Mouse (Mus musculus) megakaryocyte, embryonic 14.5 days (primary cell): Measurements from ENCODE around the gene Bcat1. TPM values are rescaled to one million over a fixed set of nuclear protein-coding genes. Genes with fewer than 3 reads are reported as not detected.
"Not testable (repeated sequence)": the region's sequence is repeated elsewhere in the genome, so short reads cannot be mapped to it uniquely, and the experiment has no call there.

ENCODE experiments used
- H3K27me3 ChIP-seq: replicated peaks from 2 replicates; pipeline ENCODE3; 2012; ENCODE audit warnings: inconsistent platforms
- H3K36me3 ChIP-seq: replicated peaks from 2 replicates; pipeline ENCODE3; 2012; ENCODE audit warnings: low read length, inconsistent platforms, mixed read lengths
- H3K4me1 ChIP-seq: 2 replicates; pipeline ENCODE4 v1.6.1; 2012; ENCODE audit warnings: inconsistent platforms
- H3K4me3 ChIP-seq: replicated peaks from 2 replicates; pipeline ENCODE3; 2012; ENCODE audit warnings: moderate library complexity, mild to moderate bottlenecking, inconsistent platforms
- H3K9me3 ChIP-seq: 2 replicates; pipeline ENCODE4 v1.6.1; 2012; ENCODE audit warnings: inconsistent platforms
- FLI1 ChIP-seq: IDR thresholded peaks from 2 replicates; pipeline ENCODE4 v1.6.1; 2012; ENCODE audit warnings: low read length, inconsistent platforms, mixed read lengths
- GATA1 ChIP-seq: IDR thresholded peaks from 3 replicates; pipeline ENCODE4 v1.6.1; 2012; ENCODE audit warnings: mixed read lengths, low read length, inconsistent platforms, borderline replicate concordance
- polyA plus RNA-seq: library from polyadenylated mRNA; stranded (reverse); fragments of >175 nt; gene quantifications from 2 replicates; pipeline ENCODE4 v1.2.3, GENCODE M21; 2012; ENCODE audit warnings: low replicate concordance; ENCODE audit not compliant: insufficient read depth

The Bcat1 gene
- polyA plus RNA-seq, 1 experiment = 0.81 TPM

DNA sequence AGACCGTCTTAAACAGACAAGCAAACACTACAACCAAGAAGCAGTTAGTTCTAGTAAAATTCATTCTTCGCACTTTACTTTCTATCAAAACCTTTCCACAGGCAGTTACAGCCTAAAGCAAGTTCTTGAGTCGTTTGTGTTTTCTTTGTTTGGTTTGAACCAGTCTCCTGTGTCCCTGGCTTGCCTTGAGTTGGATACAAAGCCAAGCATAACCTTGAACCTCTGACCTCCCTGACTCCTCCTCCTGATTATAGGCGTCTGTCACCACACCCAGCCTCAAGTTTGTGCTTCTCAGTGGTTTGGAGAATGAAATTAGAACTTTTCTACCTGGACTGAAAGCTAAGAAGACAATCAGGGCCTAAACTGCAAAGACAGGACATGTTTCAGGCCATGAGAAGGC is 18.4 kb upstream of the Bcat1 start:
- H3K27me3 ChIP-seq = peaks cover 12% of the 10 kb centered on the region
- peaks cover 35% of the 10 kb centered on the region for H3K4me1 ChIP-seq
- H3K36me3 ChIP-seq = no peaks in the 10 kb centered on the region
- H3K4me3 ChIP-seq = no peak overlapping the region
- TF ChIP-seq GATA1 (no peak), FLI1 (no peak)
- H3K9me3 ChIP-seq = peaks cover 13% of the 10 kb centered on the region

DNA sequence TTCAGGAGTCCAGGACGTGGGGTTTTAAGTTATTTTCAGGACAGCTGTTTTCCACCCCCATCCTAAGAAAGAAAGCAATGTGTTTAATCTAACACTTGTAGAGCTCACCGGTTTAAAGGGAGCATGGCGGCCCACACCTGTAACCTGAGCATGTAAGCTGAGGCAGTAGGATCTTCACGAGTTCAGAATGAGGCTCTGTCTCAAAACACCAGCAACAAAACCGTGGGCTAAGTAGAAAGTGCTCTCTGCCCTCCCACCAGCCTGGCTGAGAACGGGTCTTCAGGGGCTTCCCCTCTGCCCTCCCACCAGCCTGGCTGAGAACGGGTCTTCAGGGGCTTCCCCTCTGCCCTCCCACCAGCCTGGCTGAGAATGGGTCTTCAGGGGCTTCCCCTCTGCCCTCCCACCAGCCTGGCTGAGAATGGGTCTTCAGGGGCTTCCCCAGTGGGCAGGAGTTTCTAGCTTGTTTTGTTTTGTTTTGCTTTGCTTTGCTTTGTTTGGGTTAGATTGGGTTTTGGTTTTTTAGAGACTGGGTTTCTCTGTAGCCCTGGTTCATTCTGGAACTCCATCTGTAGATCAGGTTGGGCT is 17.1 kb upstream of the Bcat1 start:
- Histone ChIP-seq H3K9me3 (peaks cover 13% of the 10 kb centered on the region), H3K27me3 (peaks cover 12% of the 10 kb centered on the region), H3K4me1 (peaks cover 39% of the 10 kb centered on the region)
- not testable (repeated sequence) for H3K4me3 ChIP-seq, H3K36me3 ChIP-seq

DNA sequence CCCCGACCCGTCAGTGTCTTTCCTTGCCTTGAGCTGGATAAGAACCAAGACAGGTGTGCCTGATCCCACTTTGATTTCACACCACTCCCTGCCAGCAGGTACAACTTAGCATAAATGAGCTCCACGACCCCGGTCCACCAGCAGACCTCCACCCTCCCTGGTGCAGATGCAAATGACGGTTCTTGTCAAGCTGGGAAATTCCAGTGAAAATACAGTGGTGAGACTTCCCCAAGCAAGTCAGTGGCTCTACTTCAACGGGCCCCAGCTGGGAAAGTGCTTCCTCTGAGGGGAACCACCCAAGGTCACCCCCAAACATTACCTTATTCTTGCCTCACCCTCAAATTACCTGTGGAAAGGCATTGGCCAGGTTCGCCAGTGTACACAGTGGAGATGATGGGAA is 16.0 kb upstream of the Bcat1 start:
- Histone ChIP-seq H3K9me3 (peaks cover 9% of the 10 kb centered on the region), H3K4me1 (peaks cover 35% of the 10 kb centered on the region), H3K36me3 (no peaks in the 10 kb centered on the region), H3K27me3 (peaks cover 10% of the 10 kb centered on the region), H3K4me3 (no peak overlapping the region)
- TF ChIP-seq FLI1 = no peak
- TF ChIP-seq GATA1 = no peak

DNA sequence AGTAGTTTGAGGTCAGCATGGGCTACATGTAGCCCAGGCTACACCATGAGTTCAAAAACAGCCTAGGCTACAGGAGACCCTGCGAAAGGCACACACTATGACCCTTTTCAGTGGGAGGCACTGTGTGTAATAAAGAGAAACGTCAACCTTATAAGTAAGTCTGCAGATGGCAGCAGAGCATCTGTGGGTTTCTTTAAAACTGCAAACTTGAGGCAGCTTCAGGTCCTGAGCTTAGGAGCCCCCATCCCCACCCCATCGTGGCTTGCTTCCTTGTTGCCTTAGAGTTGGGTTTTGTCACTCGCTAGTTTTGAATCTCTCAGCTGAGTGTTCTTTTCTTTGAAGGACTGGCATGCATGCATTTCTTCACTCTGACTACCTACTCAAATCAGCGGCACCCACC is 14.9 kb upstream of the Bcat1 start:
- no peak for TF ChIP-seq GATA1

DNA sequence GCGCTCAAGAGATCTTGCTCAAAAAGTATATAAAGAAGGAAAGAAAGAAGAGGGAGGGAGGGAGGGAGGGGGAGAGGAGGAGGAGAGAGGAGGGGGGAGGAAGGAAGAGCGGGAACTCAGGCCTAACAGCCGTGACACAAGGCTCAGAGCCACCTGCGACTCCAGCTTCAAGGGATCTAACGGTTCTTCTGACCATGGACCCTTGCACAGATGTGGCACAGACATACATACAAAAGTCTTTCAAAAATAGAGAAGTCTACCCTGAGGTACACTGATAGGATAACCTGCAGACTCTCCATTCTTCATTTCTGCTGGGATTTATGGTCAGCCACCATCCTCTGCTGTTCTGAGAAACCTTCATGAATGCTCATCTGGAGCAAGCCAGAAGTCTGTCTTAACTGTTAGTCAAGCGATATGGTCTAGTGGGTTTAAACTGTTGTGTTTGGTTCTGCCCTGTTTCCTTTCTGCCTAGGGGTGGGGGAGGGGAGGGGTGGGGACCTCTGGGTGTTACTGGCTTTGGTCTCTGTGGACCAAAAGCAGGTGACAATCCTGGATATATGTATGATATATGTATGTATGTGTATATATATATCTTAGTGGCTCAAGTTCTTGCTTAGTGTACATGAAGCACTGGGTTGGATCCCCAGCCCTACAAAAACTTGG is 14.3 kb upstream of the Bcat1 start:
- no peaks in the 10 kb centered on the region for H3K36me3 ChIP-seq
- H3K9me3 ChIP-seq = peaks cover 9% of the 10 kb centered on the region
- H3K4me1 ChIP-seq = peaks cover 35% of the 10 kb centered on the region
- peaks cover 10% of the 10 kb centered on the region for H3K27me3 ChIP-seq
- H3K4me3 ChIP-seq = peak overlapping the region; percentile 51
- TF ChIP-seq FLI1 (no peak), GATA1 (no peak)

More for the DNA sequence above, 14.9 kb upstream of the Bcat1 start:
- Histone ChIP-seq H3K36me3 (no peaks in the 10 kb centered on the region), H3K4me3 (no peak overlapping the region), H3K27me3 (peaks cover 10% of the 10 kb centered on the region), H3K4me1 (peaks cover 35% of the 10 kb centered on the region), H3K9me3 (peaks cover 9% of the 10 kb centered on the region)

DNA sequence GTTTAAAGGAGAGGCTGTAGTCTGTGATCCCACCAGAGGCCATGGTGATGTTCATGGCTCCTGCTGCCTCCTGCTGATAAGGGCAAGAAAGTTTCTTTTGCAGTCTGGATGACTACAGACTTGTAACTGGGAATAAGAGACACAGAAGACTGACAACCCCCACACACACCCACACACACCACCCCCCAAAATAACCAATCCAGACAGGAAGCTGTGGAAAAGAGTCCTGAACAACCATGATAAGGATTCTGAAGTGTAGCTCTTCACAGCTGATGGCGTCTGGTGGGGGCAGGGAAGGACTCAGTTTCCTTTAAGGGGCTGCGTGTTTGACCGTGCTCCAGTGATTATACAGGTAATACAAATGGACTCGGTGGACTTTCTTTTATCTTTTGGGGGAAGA is 13.4 kb upstream of the Bcat1 start:
- no peak for TF ChIP-seq FLI1
- no peak; the same call in 2 of the 3 replicates for TF ChIP-seq GATA1
- Histone ChIP-seq H3K27me3 (peaks cover 8% of the 10 kb centered on the region), H3K4me1 (peaks cover 36% of the 10 kb centered on the region), H3K4me3 (peak overlapping the region; percentile 64), H3K36me3 (no peaks in the 10 kb centered on the region), H3K9me3 (no peaks in the 10 kb centered on the region)

DNA sequence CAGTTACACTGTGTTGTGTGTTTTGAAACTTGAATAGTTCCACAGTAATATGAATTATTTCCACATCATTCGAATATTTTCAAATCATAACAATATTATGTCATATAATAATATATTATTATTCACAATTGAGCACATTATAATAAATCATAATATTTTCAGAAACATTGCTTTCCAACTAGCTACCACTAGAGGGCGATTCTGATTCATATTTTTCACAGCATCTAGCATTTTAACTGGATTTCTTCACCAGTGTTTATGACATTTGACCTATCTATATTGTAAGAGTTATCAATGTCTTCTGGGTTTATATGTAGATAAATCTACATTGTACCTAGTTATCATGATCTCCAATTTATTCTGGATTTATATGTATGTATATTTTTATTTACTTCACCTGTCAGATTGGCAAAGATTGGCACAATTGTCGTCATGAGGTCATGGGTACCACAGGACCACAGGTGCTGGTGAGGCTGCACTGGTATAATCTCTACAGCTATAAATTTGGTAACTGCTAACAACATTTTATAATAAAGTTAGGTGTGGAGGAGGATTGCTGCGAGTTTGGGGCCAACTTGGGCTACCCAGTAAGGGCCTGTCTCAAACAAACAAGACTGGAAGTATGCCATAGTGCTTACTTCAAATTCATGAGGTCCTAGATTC is 12.6 kb upstream of the Bcat1 start:
- Histone ChIP-seq H3K36me3 (no peaks in the 10 kb centered on the region), H3K27me3 (peaks cover 5% of the 10 kb centered on the region), H3K4me1 (peaks cover 38% of the 10 kb centered on the region), H3K4me3 (no peak overlapping the region), H3K9me3 (no peaks in the 10 kb centered on the region)
- TF ChIP-seq GATA1 (no peak), FLI1 (no peak)

DNA sequence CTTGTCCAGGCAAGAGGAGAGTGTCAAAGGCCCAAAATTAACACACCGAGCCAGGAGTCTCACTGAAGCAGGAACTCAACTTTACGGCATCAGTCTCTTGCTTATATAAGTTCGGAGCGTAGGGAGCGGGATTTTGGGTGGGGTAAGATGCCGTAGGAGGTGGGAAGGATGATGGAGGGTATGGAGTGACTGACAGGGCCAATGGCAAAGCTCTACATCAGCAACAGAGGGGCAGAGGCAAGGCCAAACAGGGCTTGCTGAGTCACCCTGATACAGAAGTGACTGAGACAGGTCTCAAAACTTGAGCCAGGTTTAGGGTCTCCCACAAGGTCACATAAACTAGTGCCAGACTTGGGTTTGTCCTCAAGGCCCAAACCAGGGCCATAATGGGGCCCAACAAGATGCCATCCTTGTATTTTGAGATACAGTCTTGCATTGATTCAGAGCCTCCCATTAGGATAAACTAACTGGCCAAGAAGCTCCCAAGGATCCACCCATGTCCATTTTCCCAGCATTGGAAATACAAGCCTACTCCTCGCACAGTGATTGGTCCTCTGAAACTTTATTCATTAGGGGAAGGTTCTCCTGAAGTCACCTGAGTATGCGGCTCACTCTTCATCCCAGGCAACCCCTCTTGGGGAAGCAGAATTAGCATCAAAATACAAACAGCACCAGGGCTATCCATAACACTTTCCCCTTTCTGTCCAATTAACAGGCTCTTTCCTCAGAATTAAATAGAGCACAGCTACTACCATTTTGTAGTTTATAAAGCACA is 8.5 kb upstream of the Bcat1 start:
- Histone ChIP-seq H3K9me3 (no peaks in the 10 kb centered on the region), H3K4me1 (peaks cover 17% of the 10 kb centered on the region), H3K4me3 (no peak overlapping the region), H3K27me3 (peaks cover 14% of the 10 kb centered on the region), H3K36me3 (no peaks in the 10 kb centered on the region)
- TF ChIP-seq FLI1 = no peak
- TF ChIP-seq GATA1 = no peak

DNA sequence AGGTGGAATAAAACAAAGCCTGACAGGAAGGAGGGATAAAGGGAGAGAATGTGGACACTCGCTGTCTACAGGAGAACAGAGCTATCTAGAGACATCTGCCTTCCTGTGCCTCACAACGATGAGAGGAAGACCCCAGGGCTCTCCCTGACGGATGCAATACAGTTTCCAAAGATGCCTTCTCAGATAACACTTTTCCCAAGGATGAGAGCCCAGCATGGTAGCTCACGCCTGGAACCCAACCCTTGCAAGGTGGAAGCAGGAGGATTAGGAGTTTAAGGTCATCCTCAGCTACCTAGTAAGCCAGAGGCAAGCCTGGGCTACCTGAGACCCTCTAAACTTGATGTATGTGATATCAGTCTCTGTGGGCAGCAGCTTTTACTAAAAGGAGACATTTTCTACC is 5.7 kb upstream of the Bcat1 start:
- no peak overlapping the region for H3K4me3 ChIP-seq
- peaks cover 8% of the 10 kb centered on the region; the same call in 1 of the 2 replicates for H3K4me1 ChIP-seq
- H3K36me3 ChIP-seq = no peaks in the 10 kb centered on the region
- peaks cover 34% of the 10 kb centered on the region for H3K27me3 ChIP-seq
- TF ChIP-seq FLI1 (no peak), GATA1 (no peak)
- no peaks in the 10 kb centered on the region for H3K9me3 ChIP-seq
